Mouse (Mus musculus) liver, embryonic 15.5 days (tissue): ENCODE results near the gene Cnn2. TPM values are rescaled to one million over a fixed set of nuclear protein-coding genes. Genes with fewer than 3 reads are reported as not detected.

Experiments used
- ATAC-seq: fragments of 200-750 bp; cut with Nextera tagmentation; 2 replicates; pipeline ENCODE4 v1.8.0; 2017; ENCODE audit warnings: moderate number of reproducible peaks, mild to moderate bottlenecking, moderate library complexity; ENCODE audit not compliant: insufficient read depth
- H3K27ac ChIP-seq: fragments of 300-500 bp; sonication (generic); replicated peaks from 2 replicates; pipeline ENCODE4 v1.5.1; 2015; ENCODE audit warnings: mild to moderate bottlenecking, inconsistent platforms
- H3K27me3 ChIP-seq: fragments of 300-500 bp; sonication (generic); 2 replicates; pipeline ENCODE4 v1.6.1; 2015; ENCODE audit warnings: mild to moderate bottlenecking, inconsistent platforms
- H3K36me3 ChIP-seq: fragments of 300-500 bp; sonication (generic); replicated peaks from 2 replicates; pipeline ENCODE4 v1.6.1; 2015; ENCODE audit warnings: moderate library complexity, mild to moderate bottlenecking, inconsistent platforms
- H3K4me1 ChIP-seq: fragments of 300-500 bp; sonication (generic); replicated peaks from 2 replicates; pipeline ENCODE4 v1.6.1; 2015; ENCODE audit warnings: inconsistent platforms
- H3K4me2 ChIP-seq: fragments of 300-500 bp; sonication (generic); 2 replicates; pipeline ENCODE4 v1.6.1; 2015; ENCODE audit warnings: moderate library complexity, mild to moderate bottlenecking, inconsistent platforms
- H3K4me3 ChIP-seq: fragments of 300-500 bp; sonication (generic); replicated peaks from 2 replicates; pipeline ENCODE4 v1.5.1; 2015; ENCODE audit warnings: mild to moderate bottlenecking, inconsistent platforms
- H3K9ac ChIP-seq: fragments of 300-500 bp; sonication (generic); 2 replicates; pipeline ENCODE4 v1.6.1; 2015; ENCODE audit warnings: moderate library complexity, mild to moderate bottlenecking, inconsistent platforms
- H3K9me3 ChIP-seq: fragments of 300-500 bp; sonication (generic); replicated peaks from 2 replicates; pipeline ENCODE4 v1.6.1; 2016; ENCODE audit warnings: inconsistent platforms
- WGBS: fragments of 180-500 bp; shearing (Covaris S2); methylation state at CpG from one replicate; pipeline ENCODE4 v1.1.7; 2015; ENCODE audit warnings: mixed read lengths; ENCODE audit not compliant: insufficient replicate concordance; 5-methylcytosine and 5-hydroxymethylcytosine counted together
- polyA plus RNA-seq: library from polyadenylated mRNA; unstranded; fragments of >200 nt; fragmentation: Nextera tagmentation; extraction: Ambion mirVana; gene quantifications from 2 replicates; pipeline ENCODE4 v1.2.1, GENCODE M21; 2015

Cnn2 gene
- polyA plus RNA-seq, 1 experiment from 2014 or later, result 44.5 TPM

GRCm38 (mm10) chr10:79991548-79991947 is 3.2 kb downstream of the Cnn2 start:
- no peak overlapping the region for H3K4me3 ChIP-seq

GRCm38 (mm10) chr10:79994397-79995115 is 6.2 kb downstream of the Cnn2 start:
- peak overlapping the region; percentile 33; the same call in 1 of the 2 replicates for H3K4me2 ChIP-seq

More at GRCm38 (mm10) chr10:79991548-79991947, 3.2 kb downstream of the Cnn2 start:
- H3K36me3 ChIP-seq, result peaks cover 29% of the 10 kb centered on the region
- WGBS, result 81% methylated on average over 6 of the region's 6 CpGs
- no peak overlapping the region for H3K9ac ChIP-seq
- no peak for ATAC-seq
- H3K9me3 ChIP-seq, result no peaks in the 10 kb centered on the region
- peaks cover 38% of the 10 kb centered on the region for H3K27me3 ChIP-seq
- H3K4me1 ChIP-seq, result peaks cover 71% of the 10 kb centered on the region
- no peak overlapping the region for H3K4me2 ChIP-seq
- no peak overlapping the region for H3K27ac ChIP-seq

GRCm38 (mm10) chr10:79995636-79996035 is 7.3 kb downstream of the Cnn2 start:
- WGBS, result 34% methylated on average over 1 of the region's 1 CpGs
- Histone ChIP-seq H3K4me1 (peaks cover 70% of the 10 kb centered on the region), H3K4me2 (peak overlapping the region; percentile 85), H3K9ac (no peak overlapping the region), H3K4me3 (peak overlapping the region; percentile 80; the same call in 1 of the 2 replicates), H3K27ac (peak overlapping the region; percentile 72), H3K9me3 (no peaks in the 10 kb centered on the region), H3K36me3 (peaks cover 53% of the 10 kb centered on the region), H3K27me3 (peaks cover 6% of the 10 kb centered on the region; the same call in 1 of the 2 replicates)
- no peak for ATAC-seq

More at GRCm38 (mm10) chr10:79994397-79995115, 6.2 kb downstream of the Cnn2 start:
- Histone ChIP-seq H3K9ac (no peak overlapping the region), H3K9me3 (no peaks in the 10 kb centered on the region), H3K27me3 (peaks cover 14% of the 10 kb centered on the region), H3K4me3 (no peak overlapping the region), H3K36me3 (peaks cover 44% of the 10 kb centered on the region), H3K4me1 (peaks cover 65% of the 10 kb centered on the region), H3K27ac (peak overlapping the region; percentile 72)
- WGBS, result 53% methylated on average over 16 of the region's 16 CpGs
- no peak for ATAC-seq

- H3K36me3 ChIP-seq, result peaks cover 54% of the 10 kb centered on the region
- H3K4me2 ChIP-seq, result peak within 1 kb of the TSS; percentile 85
- H3K4me1 ChIP-seq, result peaks cover 71% of the 10 kb centered on the region
- no peaks in the 10 kb centered on the region for H3K9me3 ChIP-seq
- peak within 1 kb of the TSS; percentile 92 for H3K27ac ChIP-seq
- no peaks in the 10 kb centered on the region for H3K27me3 ChIP-seq
- under 1% methylated on average over 34 of the region's 34 CpGs for WGBS
- peak within 1 kb of the TSS; percentile 86 for H3K9ac ChIP-seq
- H3K4me3 ChIP-seq, result peak within 1 kb of the TSS; percentile 80
- peak; percentile 85 for ATAC-seq
These were observed 8.1 kb downstream of the Cnn2 start, which contains the start of gene Abca7 for GRCm38 (mm10) chr10:79996272-79997033. Gene Abca7 (plus strand): TSS chr10:79996494.

- ATAC-seq, result peak; percentile 79
- Histone ChIP-seq H3K27me3 (no peaks in the 10 kb centered on the region), H3K4me1 (peaks cover 79% of the 10 kb centered on the region), H3K4me2 (peak overlapping the region; percentile 85), H3K9ac (peak overlapping the region; percentile 86), H3K36me3 (peaks cover 54% of the 10 kb centered on the region), H3K4me3 (peak overlapping the region; percentile 80), H3K27ac (peak overlapping the region; percentile 92), H3K9me3 (no peaks in the 10 kb centered on the region)
- 1% methylated on average over 35 of the region's 35 CpGs for WGBS
These were observed 8.8 kb downstream of the Cnn2 start for GRCm38 (mm10) chr10:79997034-79997760.

GRCm38 (mm10) chr10:79997819-79998218 is 9.4 kb downstream of the Cnn2 start:
- no peaks in the 10 kb centered on the region for H3K27me3 ChIP-seq
- H3K36me3 ChIP-seq, result peaks cover 53% of the 10 kb centered on the region
- ATAC-seq, result peak; percentile 30; the same call in 1 of the 2 replicates
- peak overlapping the region; percentile 86 for H3K9ac ChIP-seq
- peak overlapping the region; percentile 85 for H3K4me2 ChIP-seq
- H3K9me3 ChIP-seq, result no peaks in the 10 kb centered on the region
- 22% methylated on average over 15 of the region's 15 CpGs for WGBS
- peak overlapping the region; percentile 92 for H3K27ac ChIP-seq
- H3K4me1 ChIP-seq, result peaks cover 85% of the 10 kb centered on the region
- H3K4me3 ChIP-seq, result peak overlapping the region; percentile 80

GRCm38 (mm10) chr10:80001945-80002344 is 13.6 kb downstream of the Cnn2 start:
- Histone ChIP-seq H3K9me3 (no peaks in the 10 kb centered on the region), H3K4me3 (no peak overlapping the region), H3K27me3 (no peaks in the 10 kb centered on the region), H3K27ac (no peak overlapping the region), H3K36me3 (peaks cover 85% of the 10 kb centered on the region), H3K4me1 (peaks cover 77% of the 10 kb centered on the region), H3K9ac (no peak overlapping the region), H3K4me2 (no peak overlapping the region)
- ATAC-seq, result no peak
- 85% methylated on average over 9 of the region's 9 CpGs for WGBS

- Histone ChIP-seq H3K9ac (no peak overlapping the region), H3K27ac (peak overlapping the region; percentile 61; the same call in 1 of the 2 replicates)
- WGBS, result 66% methylated on average over 21 of the region's 21 CpGs
These were observed 14.4 kb downstream of the Cnn2 start for GRCm38 (mm10) chr10:80002829-80003228.

GRCm38 (mm10) chr10:80003374-80004232 is 15.2 kb downstream of the Cnn2 start:
- Histone ChIP-seq H3K27me3 (no peaks in the 10 kb centered on the region), H3K4me2 (peak overlapping the region; percentile 20), H3K4me1 (peaks cover 67% of the 10 kb centered on the region), H3K9me3 (no peaks in the 10 kb centered on the region), H3K27ac (peak overlapping the region; percentile 61; the same call in 1 of the 2 replicates), H3K4me3 (no peak overlapping the region), H3K9ac (0 out of 2 replicates have a peak overlapping the region, but pooled peaks have one; percentile 4), H3K36me3 (peaks cover 96% of the 10 kb centered on the region)
- WGBS, result 42% methylated on average over 9 of the region's 9 CpGs
- ATAC-seq, result peak; percentile 54

More at GRCm38 (mm10) chr10:80002829-80003228, 14.4 kb downstream of the Cnn2 start:
- Histone ChIP-seq H3K4me1 (peaks cover 75% of the 10 kb centered on the region), H3K4me2 (peak overlapping the region; percentile 20; the same call in 1 of the 2 replicates), H3K27me3 (no peaks in the 10 kb centered on the region), H3K9me3 (no peaks in the 10 kb centered on the region), H3K36me3 (peaks cover 94% of the 10 kb centered on the region), H3K4me3 (no peak overlapping the region)
- no peak for ATAC-seq

GRCm38 (mm10) chr10:80004233-80004705 is 15.9 kb downstream of the Cnn2 start:
- Histone ChIP-seq H3K36me3 (peaks cover 96% of the 10 kb centered on the region), H3K4me3 (no peak overlapping the region), H3K9me3 (no peaks in the 10 kb centered on the region), H3K4me1 (peaks cover 60% of the 10 kb centered on the region), H3K27me3 (no peaks in the 10 kb centered on the region), H3K4me2 (no peak overlapping the region), H3K9ac (no peak overlapping the region), H3K27ac (peak overlapping the region; percentile 61; the same call in 1 of the 2 replicates)
- no peak; the same call in 1 of the 2 replicates for ATAC-seq
- 68% methylated on average over 8 of the region's 8 CpGs for WGBS
